Mouse (Mus musculus) embryonic facial prominence, embryonic 10.5 days (tissue): ENCODE measurements around the gene Hist1h2bg. TPM values are rescaled to one million over a fixed set of nuclear protein-coding genes. Genes with fewer than 3 reads are reported as not detected.

Source experiments
- DNase-seq: peaks from one replicate; pipeline ENCODE4 v3.0.0-alpha.2; 2017; ENCODE audit warnings: low spot score
- H3K27ac ChIP-seq: fragments of 300-500 bp; sonication (generic); replicated peaks from 2 replicates; pipeline ENCODE4 v1.5.1; 2016; ENCODE audit warnings: mild to moderate bottlenecking
- H3K27me3 ChIP-seq: fragments of 300-500 bp; sonication (generic); replicated peaks from 2 replicates; pipeline ENCODE4 v1.6.1; 2016; ENCODE audit warnings: low read depth, mild to moderate bottlenecking; ENCODE audit not compliant: poor library complexity, severe bottlenecking
- H3K36me3 ChIP-seq: fragments of 300-500 bp; sonication (generic); replicated peaks from 2 replicates; pipeline ENCODE4 v1.6.1; 2016; ENCODE audit warnings: mild to moderate bottlenecking, moderate library complexity
- H3K4me1 ChIP-seq: fragments of 300-500 bp; sonication (generic); 2 replicates; pipeline ENCODE4 v1.6.1; 2016
- H3K4me3 ChIP-seq: fragments of 300-500 bp; sonication (generic); 2 replicates; pipeline ENCODE4 v1.5.1; 2016; ENCODE audit warnings: mild to moderate bottlenecking, moderate library complexity
- H3K9me3 ChIP-seq: fragments of 300-500 bp; sonication (generic); 2 replicates; pipeline ENCODE4 v1.6.1; 2016; ENCODE audit warnings: mild to moderate bottlenecking
- WGBS: fragments of 180-500 bp; shearing (Covaris S2); methylation state at CpG from one replicate; pipeline ENCODE4 v1.1.7; 2016; 5-methylcytosine and 5-hydroxymethylcytosine counted together
- microRNA-seq: library from miRNA; unstranded; fragments of <30 nt; microRNA quantifications from one replicate; pipeline ENCODE4, GENCODE M21; 2017
- polyA plus RNA-seq: library from polyadenylated mRNA; unstranded; fragments of >200 nt; fragmentation: Nextera tagmentation; extraction: Ambion mirVana; gene quantifications from 2 replicates; pipeline ENCODE4 v1.2.1, GENCODE M21; 2016

Hist1h2bg gene
- polyA plus RNA-seq, 1 experiment from 2014 or later: 9.8 TPM

DNA sequence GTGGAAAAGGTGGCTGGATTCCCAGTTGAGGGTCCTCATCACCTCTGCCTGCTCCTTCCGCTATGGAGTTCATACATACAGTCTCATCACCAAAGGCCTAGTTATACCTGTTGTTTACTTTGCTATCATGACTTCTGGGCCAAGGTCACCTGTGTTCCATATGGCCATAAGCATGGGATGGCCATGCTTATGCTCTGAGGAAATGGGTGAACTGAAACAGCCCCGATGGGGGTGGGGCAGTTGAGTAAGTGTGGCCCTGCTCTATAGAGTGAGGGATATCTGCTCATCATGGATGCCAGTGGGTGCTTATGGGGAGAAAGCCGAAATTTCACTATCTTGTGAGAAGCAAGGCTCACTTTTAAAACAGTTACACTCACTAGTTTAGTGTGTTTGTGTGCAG lies 33.9 kb downstream of the Hist1h2bg start:
- DNase-seq: no peak
- Histone ChIP-seq H3K27me3 (no peaks in the 10 kb centered on the region), H3K27ac (no peak overlapping the region), H3K4me1 (no peaks in the 10 kb centered on the region), H3K4me3 (no peak overlapping the region), H3K36me3 (no peaks in the 10 kb centered on the region), H3K9me3 (no peaks in the 10 kb centered on the region)
- WGBS: 89% methylated on average over 3 of the region's 3 CpGs

DNA sequence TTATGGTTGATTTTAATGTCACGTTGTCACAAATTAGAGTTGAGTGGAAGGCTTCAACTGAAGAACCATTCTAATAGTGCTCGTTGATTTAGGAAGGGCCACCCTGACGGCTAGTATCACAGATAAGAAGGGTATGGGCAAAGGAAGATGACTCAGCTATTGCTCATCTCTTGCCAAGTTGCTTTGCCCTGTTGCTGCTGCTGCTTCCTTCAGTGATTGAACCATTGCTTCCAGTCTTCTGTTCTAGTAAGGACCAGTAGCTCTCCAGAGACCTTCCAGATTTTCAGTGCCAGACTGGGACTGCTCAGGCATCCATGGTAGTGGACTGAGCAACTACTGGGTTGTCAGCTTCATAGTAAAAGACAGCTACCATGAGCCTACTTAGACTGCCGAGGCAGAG lies 38.0 kb downstream of the Hist1h2bg start:
- H3K4me3 ChIP-seq: no peak overlapping the region
- 86% methylated on average over 4 of the region's 4 CpGs for WGBS
- DNase-seq: no peak

DNA sequence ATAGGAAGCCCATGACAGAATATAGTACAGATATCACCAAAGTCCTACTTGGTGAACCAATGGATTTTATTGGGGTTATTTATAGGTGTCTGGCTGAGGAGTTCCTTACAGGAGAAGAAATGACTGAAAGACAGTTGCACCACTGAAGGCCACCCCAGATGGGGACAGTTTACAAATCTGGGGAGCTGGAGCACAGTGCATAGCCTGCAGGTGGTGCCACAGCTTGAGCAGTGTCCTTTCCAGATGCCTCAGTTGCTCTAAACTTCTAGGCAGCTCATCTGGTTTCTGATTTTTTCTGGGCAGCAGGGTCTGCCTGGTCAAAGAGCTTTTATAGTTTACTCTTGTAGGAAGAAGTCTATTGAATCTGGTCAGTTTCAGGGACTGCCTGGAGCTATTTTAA lies 38.6 kb downstream of the Hist1h2bg start:
- H3K27me3 ChIP-seq: no peaks in the 10 kb centered on the region
- H3K36me3 ChIP-seq: no peaks in the 10 kb centered on the region
- H3K9me3 ChIP-seq: no peaks in the 10 kb centered on the region
- no peak overlapping the region for H3K4me3 ChIP-seq
- no peaks in the 10 kb centered on the region for H3K4me1 ChIP-seq
- H3K27ac ChIP-seq: no peak overlapping the region
- DNase-seq: no peak

More for the DNA sequence above, 38.0 kb downstream of the Hist1h2bg start:
- Histone ChIP-seq H3K4me1 (no peaks in the 10 kb centered on the region), H3K27me3 (no peaks in the 10 kb centered on the region), H3K9me3 (no peaks in the 10 kb centered on the region), H3K36me3 (no peaks in the 10 kb centered on the region), H3K27ac (no peak overlapping the region)

DNA sequence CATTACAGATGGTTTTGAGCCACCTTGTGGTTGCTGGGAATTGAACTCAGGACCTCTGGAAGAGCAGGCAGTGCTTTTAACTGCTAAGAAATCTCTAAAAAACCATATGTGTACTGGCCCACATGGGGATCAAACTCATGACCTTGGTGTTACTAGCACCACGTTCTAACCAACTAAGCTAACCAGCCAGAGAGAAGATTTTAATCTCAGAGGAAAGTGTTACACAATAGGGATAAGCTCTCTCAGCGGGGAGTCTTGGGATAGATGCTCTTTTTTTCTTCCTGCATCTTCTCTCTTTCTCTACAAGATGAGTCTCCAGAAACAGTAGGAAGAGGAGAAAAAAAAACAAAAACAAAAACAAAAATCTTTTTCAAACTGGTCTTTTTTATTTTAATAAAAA lies 39.2 kb downstream of the Hist1h2bg start:
- H3K36me3 ChIP-seq: no peaks in the 10 kb centered on the region
- no peaks in the 10 kb centered on the region for H3K4me1 ChIP-seq
- H3K27me3 ChIP-seq: no peaks in the 10 kb centered on the region
- H3K27ac ChIP-seq: no peak overlapping the region
- H3K4me3 ChIP-seq: no peak overlapping the region
- WGBS: 70% methylated on average over 2 of the region's 2 CpGs
- no peak for DNase-seq
- H3K9me3 ChIP-seq: no peaks in the 10 kb centered on the region

DNA sequence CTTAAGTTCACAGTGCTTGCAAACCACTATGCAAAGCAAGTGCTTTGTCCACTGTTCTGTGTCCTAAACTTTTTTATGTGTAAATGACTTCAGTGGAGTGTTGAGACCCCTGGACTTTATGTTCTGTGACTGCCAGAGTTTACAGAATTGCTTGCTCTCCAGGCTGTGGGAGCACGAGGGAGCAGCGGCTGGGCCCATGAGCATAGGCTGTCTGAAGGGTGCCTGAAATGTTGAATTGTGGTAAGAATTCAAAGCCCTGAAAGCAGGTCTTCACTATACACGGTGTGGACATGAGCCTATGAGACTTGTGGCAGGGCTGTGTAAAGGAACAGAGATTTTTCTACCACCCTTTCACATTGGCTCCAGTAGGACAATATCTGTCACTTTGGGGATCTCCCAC lies 40.4 kb downstream of the Hist1h2bg start:
- no peak overlapping the region for H3K27ac ChIP-seq
- H3K9me3 ChIP-seq: no peaks in the 10 kb centered on the region
- H3K4me3 ChIP-seq: no peak overlapping the region
- WGBS: 94% methylated on average over 3 of the region's 3 CpGs
- DNase-seq: no peak
- no peaks in the 10 kb centered on the region for H3K36me3 ChIP-seq
- no peaks in the 10 kb centered on the region for H3K4me1 ChIP-seq
- no peaks in the 10 kb centered on the region for H3K27me3 ChIP-seq

DNA sequence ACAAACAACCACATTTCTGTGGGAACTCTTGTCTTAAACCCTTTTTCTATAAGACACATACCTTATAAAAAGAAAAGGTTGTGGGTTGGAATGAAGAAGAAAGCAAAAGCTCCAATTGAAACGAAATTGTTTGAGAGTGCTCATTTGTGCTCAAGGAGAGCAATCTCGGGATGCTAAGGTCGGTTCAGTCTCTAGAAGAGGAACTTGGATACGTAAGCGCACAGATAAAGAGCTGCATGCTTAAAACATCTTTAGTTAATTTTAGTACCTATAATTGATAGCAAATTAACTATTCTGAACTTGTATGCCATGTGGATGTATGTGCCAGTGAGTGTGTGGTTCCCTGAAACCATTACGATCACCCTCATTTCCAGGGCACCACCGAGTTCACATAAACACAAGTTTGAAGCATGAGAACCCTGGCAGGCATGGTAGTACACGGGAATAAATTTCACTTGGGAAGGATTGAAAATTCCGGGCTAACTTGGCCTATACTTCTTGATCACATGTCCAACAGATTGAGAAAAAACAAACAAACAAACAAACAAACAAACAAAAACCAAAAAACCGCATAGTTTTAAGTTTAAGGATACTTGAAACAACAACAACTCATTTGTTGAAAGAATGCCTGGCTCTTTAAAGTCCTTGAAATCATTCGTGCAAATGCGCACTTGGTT lies 49.0 kb downstream of the Hist1h2bg start:
- Histone ChIP-seq H3K4me3 (peak overlapping the region; percentile 76), H3K36me3 (no peaks in the 10 kb centered on the region), H3K27ac (peak overlapping the region; percentile 97), H3K27me3 (no peaks in the 10 kb centered on the region), H3K9me3 (no peaks in the 10 kb centered on the region), H3K4me1 (peaks cover 18% of the 10 kb centered on the region)
- DNase-seq: no peak
- 65% methylated on average over 12 of the region's 12 CpGs for WGBS

DNA sequence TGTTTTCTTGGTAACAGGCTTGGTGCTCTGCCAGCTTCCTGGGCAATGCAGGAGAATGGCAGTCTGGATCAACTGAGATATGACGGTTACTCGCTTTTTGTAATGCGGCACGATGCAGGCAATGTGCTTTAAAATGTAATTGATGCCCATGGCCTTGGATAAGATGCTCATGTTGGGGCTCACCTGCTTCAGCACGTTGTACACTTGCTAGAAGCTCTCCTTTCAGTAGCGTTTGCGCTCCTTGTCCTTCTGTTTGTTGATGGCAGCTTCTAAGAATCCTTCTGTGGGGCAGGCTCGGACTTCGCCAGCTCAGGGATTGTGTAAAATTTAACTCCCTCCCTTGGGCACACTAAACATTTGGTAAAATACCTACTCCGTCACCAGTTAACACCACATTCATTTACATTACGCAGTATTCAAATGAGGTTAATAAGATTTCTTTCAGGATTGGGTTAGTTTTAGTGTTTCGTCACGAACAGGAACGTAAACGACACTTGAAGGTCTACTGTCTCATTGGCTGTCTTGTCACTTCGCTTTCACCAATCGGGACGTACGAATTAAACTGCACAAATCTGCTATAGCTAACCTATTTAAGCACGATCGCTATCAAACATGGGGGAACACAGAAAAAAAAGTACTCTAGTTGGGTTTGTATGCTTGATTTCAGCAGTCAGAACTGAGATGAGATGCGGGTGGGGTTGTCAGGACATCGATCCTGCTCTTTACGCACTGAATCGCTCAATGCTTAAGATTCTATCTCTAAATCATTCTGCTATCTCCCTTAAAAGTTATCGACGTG lies 49.7 kb downstream of the Hist1h2bg start, which contains the start of gene Hist1h2be:
Hist1h2be (minus strand) TSS at position 392 of the 799 bp plus-strand sequence.
- Histone ChIP-seq H3K27ac (peak within 1 kb of the TSS; percentile 97), H3K4me1 (peaks cover 18% of the 10 kb centered on the region), H3K27me3 (no peaks in the 10 kb centered on the region), H3K9me3 (no peaks in the 10 kb centered on the region), H3K36me3 (no peaks in the 10 kb centered on the region), H3K4me3 (peak within 1 kb of the TSS; percentile 76)
- WGBS: 1% methylated on average over 27 of the region's 27 CpGs
- DNase-seq: peak; percentile 74

Small RNA genes lying within 50 kb of the gene (microRNA-seq; reads per million reads assigned to microRNA genes)
- gene Gm44297 (not detected), gene Gm44359 (not detected), gene Gm44394 (not detected)

Other genes with a start within 250 kb of the Hist1h2bg start
- gene Zfp322a, start 202.2 kb upstream of the Hist1h2bg start, polyA plus RNA-seq: 59.9 and 60.6 TPM in 2 replicates
- gene Abt1, start 147.5 kb upstream of the Hist1h2bg start, polyA plus RNA-seq: 15.0 and 15.6 TPM in 2 replicates
- 0.12 and 0.16 TPM in 2 replicates for gene Btn1a1, start 105.5 kb upstream of the Hist1h2bg start, polyA plus RNA-seq
- gene Btn2a2, start 82.5 kb upstream of the Hist1h2bg start, polyA plus RNA-seq: 0.99 and 1.2 TPM in 2 replicates
- gene Hist1h4h, start 40.3 kb upstream of the Hist1h2bg start, polyA plus RNA-seq: 2.7 and 3.0 TPM in 2 replicates
- gene Hist1h2af, start 37.5 kb upstream of the Hist1h2bg start, polyA plus RNA-seq: 4.8 and 5.5 TPM in 2 replicates
- gene Hist1h3g, start 36.0 kb upstream of the Hist1h2bg start, polyA plus RNA-seq: 6.5 and 7.7 TPM in 2 replicates
- 1.1 TPM in 2 replicates for gene Hist1h2bh, start 28.0 kb upstream of the Hist1h2bg start, polyA plus RNA-seq
- 0.97 and 1.2 TPM in 2 replicates for gene Hist1h3f, start 27.3 kb upstream of the Hist1h2bg start, polyA plus RNA-seq
- gene Hist1h4f, start 19.7 kb upstream of the Hist1h2bg start, polyA plus RNA-seq: 1.00 and 1.2 TPM in 2 replicates
- gene Hist1h1d, start 18.1 kb upstream of the Hist1h2bg start, polyA plus RNA-seq: 0.58 and 0.60 TPM in 2 replicates
- gene Hist1h3e, start 9.0 kb upstream of the Hist1h2bg start, polyA plus RNA-seq: 5.8 and 6.8 TPM in 2 replicates
- 96.8 and 97.7 TPM in 2 replicates for gene Hist1h2ae, start 176 bp upstream of the Hist1h2bg start, polyA plus RNA-seq
- 4.0 and 4.8 TPM in 2 replicates for gene Hist1h2bf, start 2.8 kb downstream of the Hist1h2bg start, polyA plus RNA-seq
- gene Hist1h2ad, start 3.0 kb downstream of the Hist1h2bg start, polyA plus RNA-seq: 0.97 and 3.8 TPM in 2 replicates
- 9.3 and 10.5 TPM in 2 replicates for gene Hist1h3d, start 4.4 kb downstream of the Hist1h2bg start, polyA plus RNA-seq
- 97.2 and 97.7 TPM in 2 replicates for gene Hist1h4d, start 10.2 kb downstream of the Hist1h2bg start, polyA plus RNA-seq
- gene Hist1h2be, start 49.7 kb downstream of the Hist1h2bg start, polyA plus RNA-seq: 3.1 and 4.0 TPM in 2 replicates
- gene Hist1h1e, start 51.2 kb downstream of the Hist1h2bg start, polyA plus RNA-seq: 18.4 and 19.5 TPM in 2 replicates
- 0.91 and 1.3 TPM in 2 replicates for gene Hist1h2ac, start 112.6 kb downstream of the Hist1h2bg start, polyA plus RNA-seq
- gene Hist1h2bc, start 112.8 kb downstream of the Hist1h2bg start, polyA plus RNA-seq: 19.0 and 20.3 TPM in 2 replicates
- 0.28 TPM in 1 of 2 replicates, not detected in the other for gene Hist1h1t, start 124.4 kb downstream of the Hist1h2bg start, polyA plus RNA-seq
- 6.6 and 6.8 TPM in 2 replicates for gene Hist1h4c, start 127.1 kb downstream of the Hist1h2bg start, polyA plus RNA-seq
- gene Hfe, start 139.5 kb downstream of the Hist1h2bg start, polyA plus RNA-seq: 1.5 and 2.0 TPM in 2 replicates
- gene Hist1h1c, start 167.4 kb downstream of the Hist1h2bg start, polyA plus RNA-seq: 9.1 and 9.2 TPM in 2 replicates
- gene Hist1h3c, start 174.2 kb downstream of the Hist1h2bg start, polyA plus RNA-seq: 8.6 and 10.0 TPM in 2 replicates
- gene Hist1h2bb, start 175.3 kb downstream of the Hist1h2bg start, polyA plus RNA-seq: 1.9 and 2.9 TPM in 2 replicates
- gene Hist1h2ab, start 179.7 kb downstream of the Hist1h2bg start, polyA plus RNA-seq: 39.1 and 43.8 TPM in 2 replicates
- 9.5 and 10.3 TPM in 2 replicates for gene Hist1h3b, start 180.9 kb downstream of the Hist1h2bg start, polyA plus RNA-seq
- gene Hist1h4b, start 185.6 kb downstream of the Hist1h2bg start, polyA plus RNA-seq: 2.8 and 7.1 TPM in 2 replicates
- gene Hist1h4a, start 189.8 kb downstream of the Hist1h2bg start, polyA plus RNA-seq: 0.54 and 0.65 TPM in 2 replicates
- 4.7 and 5.0 TPM in 2 replicates for gene Hist1h3a, start 191.0 kb downstream of the Hist1h2bg start, polyA plus RNA-seq
- 2.7 and 4.0 TPM in 2 replicates for gene Hist1h1a, start 192.3 kb downstream of the Hist1h2bg start, polyA plus RNA-seq
- 0.26 TPM in 1 of 2 replicates, not detected in the other for gene Trim38, start 198.5 kb downstream of the Hist1h2bg start, polyA plus RNA-seq
- gene Slc17a2, start 235.6 kb downstream of the Hist1h2bg start, polyA plus RNA-seq: not detected in 2 replicates